Mouse (Mus musculus): ENCODE results near the gene Slamf7. TPM values are rescaled to one million over a fixed set of nuclear protein-coding genes. Genes with fewer than 3 reads are reported as not detected.
"Not testable (repeated sequence)": the region's sequence is repeated elsewhere in the genome, so short reads cannot be mapped to it uniquely, and the experiment has no call there.

Gene Slamf7
- total RNA-seq (2022) = under 1 TPM in 1 of 4 experiments, not detected in 3; 0.13 TPM

- no peak for DNase-seq (ENCODE audit: low spot score in 2 of 2)
Observed at GRCm38 (mm10) chr1:171652734-171653133, at the start of gene Slamf7. Slamf7 (minus strand) TSS chr1:171653035.

GRCm38 (mm10) chr1:171698983-171699382 is 46.1 kb upstream of the Slamf7 start:
- peak in 1 of 2 experiments; percentile 25 for DNase-seq (ENCODE audit: low spot score in 2 of 2)

GRCm38 (mm10) chr1:171693918-171694317 is 41.1 kb upstream of the Slamf7 start:
- DNase-seq (ENCODE audit: low spot score in 2 of 2) = no peak

- DNase-seq (ENCODE audit: low spot score in 2 of 2) = no peak
Observed at GRCm38 (mm10) chr1:171687320-171687719, 34.5 kb upstream of the Slamf7 start.

- DNase-seq (ENCODE audit: low spot score in 2 of 2) = no peak
Observed at GRCm38 (mm10) chr1:171684923-171685322, 32.1 kb upstream of the Slamf7 start.

- no peak for DNase-seq (ENCODE audit: low spot score in 2 of 2)
Observed at GRCm38 (mm10) chr1:171681531-171682299, 28.9 kb upstream of the Slamf7 start, which contains the start of gene Cd48. Cd48 (plus strand) TSS chr1:171682009.

- no peak for DNase-seq (ENCODE audit: low spot score in 2 of 2)
Observed at GRCm38 (mm10) chr1:171681009-171681408, 28.2 kb upstream of the Slamf7 start.

GRCm38 (mm10) chr1:171677721-171678120 is 24.9 kb upstream of the Slamf7 start:
- no peak for DNase-seq (ENCODE audit: low spot score in 2 of 2)

GRCm38 (mm10) chr1:171674467-171674866 is 21.6 kb upstream of the Slamf7 start:
- no peak for DNase-seq (ENCODE audit: low spot score in 2 of 2)

- peak; percentile 36 for DNase-seq (ENCODE audit: low spot score in 2 of 2)
Observed at GRCm38 (mm10) chr1:171672854-171673475, 20.1 kb upstream of the Slamf7 start.

GRCm38 (mm10) chr1:171672451-171672850 is 19.6 kb upstream of the Slamf7 start:
- DNase-seq (ENCODE audit: low spot score in 2 of 2) = not testable (repeated sequence)

GRCm38 (mm10) chr1:171667160-171667559 is 14.3 kb upstream of the Slamf7 start:
- no peak for DNase-seq (ENCODE audit: low spot score in 2 of 2)

GRCm38 (mm10) chr1:171666350-171666749 is 13.5 kb upstream of the Slamf7 start:
- peak in 1 of 2 experiments; percentile 6 for DNase-seq (ENCODE audit: low spot score in 2 of 2)

- DNase-seq (ENCODE audit: low spot score in 2 of 2) = no peak
Observed at GRCm38 (mm10) chr1:171663757-171664156, 10.9 kb upstream of the Slamf7 start.

- no peak for DNase-seq (ENCODE audit: low spot score in 2 of 2)
Observed at GRCm38 (mm10) chr1:171661482-171661881, 8.6 kb upstream of the Slamf7 start.

- no peak for DNase-seq (ENCODE audit: low spot score in 2 of 2)
Observed at GRCm38 (mm10) chr1:171660423-171660822, 7.6 kb upstream of the Slamf7 start.

GRCm38 (mm10) chr1:171658561-171658991 is 5.7 kb upstream of the Slamf7 start:
- DNase-seq (ENCODE audit: low spot score in 2 of 2) = peak in 1 of 2 experiments; percentile 15

GRCm38 (mm10) chr1:171648840-171649239 is 4.0 kb downstream of the Slamf7 start:
- DNase-seq (ENCODE audit: low spot score in 2 of 2) = no peak

GRCm38 (mm10) chr1:171647716-171648115 is 5.1 kb downstream of the Slamf7 start:
- DNase-seq (ENCODE audit: low spot score in 2 of 2) = no peak

GRCm38 (mm10) chr1:171646429-171646940 is 6.3 kb downstream of the Slamf7 start:
- DNase-seq (ENCODE audit: low spot score in 2 of 2) = no peak

GRCm38 (mm10) chr1:171643612-171644011 is 9.2 kb downstream of the Slamf7 start:
- DNase-seq (ENCODE audit: low spot score in 2 of 2) = no peak

GRCm38 (mm10) chr1:171640796-171641195 is 12.0 kb downstream of the Slamf7 start:
- no peak for DNase-seq (ENCODE audit: low spot score in 2 of 2)
